Mouse (Mus musculus) bone marrow, adult 2 months (tissue): ENCODE measurements around the gene Klk9.

Experiments
- CTCF ChIP-seq: fragments of 200-500 bp; IDR thresholded peaks from 2 replicates; pipeline ENCODE4 v1.5.1; 2011; ENCODE audit warnings: low read length, control low read depth; ENCODE audit not compliant: control insufficient read depth, insufficient read depth
- POLR2A ChIP-seq: fragments of 200-500 bp; IDR thresholded peaks from 2 replicates; pipeline ENCODE4 v1.6.1; 2011; ENCODE audit warnings: low read depth, mild to moderate bottlenecking, control low read depth, low read length, borderline replicate concordance; ENCODE audit not compliant: control insufficient read depth

- TF ChIP-seq CTCF = no peak
- no peak for TF ChIP-seq POLR2A
Observed at GRCm38 (mm10) chr7:43772901-43773300, 18.8 kb upstream of the Klk9 start.
